Mouse (Mus musculus) CH12.LX (cell line): ENCODE measurements at regions not wholly inside any gene's neighbourhood (a gene's known extent, or its start where the extent isn't known, plus 50 kb on each side); places are given as distances from the start of the nearest gene placed in this dataset.

ENCODE experiments used
- DNase-seq: peaks from one replicate; pipeline ENCODE4 v3.0.0-alpha.2; 2013; ENCODE audit errors: extremely low read depth
- H3K27ac ChIP-seq: 2 replicates; pipeline ENCODE4 v1.5.1; 2012; ENCODE audit warnings: low read depth, mild to moderate bottlenecking, control low read depth, moderate library complexity; ENCODE audit not compliant: insufficient read depth
- H3K27me3 ChIP-seq: replicated peaks from 2 replicates; pipeline ENCODE3; 2012; ENCODE audit warnings: inconsistent platforms
- H3K36me3 ChIP-seq, 2 experiments: replicated peaks in 1 of 2; 2 replicates each; pipeline versions ENCODE3 to v1.6.1; 2012; ENCODE audit warnings: inconsistent platforms in 1 of 2, low read length in 1 of 2, mild to moderate bottlenecking in 1 of 2, mixed read lengths in 1 of 2, moderate library complexity in 1 of 2; ENCODE audit not compliant: control insufficient read depth in 1 of 2, insufficient read depth in 1 of 2
- H3K4me1 ChIP-seq, 2 experiments: 2 replicates each; pipeline ENCODE4 v1.6.1; 2012; ENCODE audit warnings: inconsistent platforms in 1 of 2, moderate library complexity in 1 of 2; ENCODE audit not compliant: insufficient read depth in 2 of 2, control insufficient read depth in 1 of 2
- H3K4me2 ChIP-seq: 2 replicates; pipeline ENCODE4 v1.6.1; 2012; ENCODE audit warnings: low read depth, mild to moderate bottlenecking, control low read depth; ENCODE audit not compliant: poor library complexity, insufficient read depth, severe bottlenecking
- H3K4me3 ChIP-seq, 3 experiments: fragments of 150-350 bp in 1 of 3; sonication (generic) in 1 of 3; replicated peaks in 1 of 3; 2 replicates each; pipeline versions ENCODE3 to v1.5.1; 2011 to 2012; ENCODE audit warnings: low read depth in 2 of 3, low read length in 2 of 3, mild to moderate bottlenecking in 2 of 3, moderate library complexity in 2 of 3, control low read depth in 1 of 3, improper control_type of control experiment in 1 of 3, inconsistent platforms in 1 of 3, mixed read lengths in 1 of 3; ENCODE audit not compliant: poor library complexity in 1 of 3
- H3K79me2 ChIP-seq: replicated peaks from 2 replicates; pipeline ENCODE4 v1.6.1; 2012; ENCODE audit warnings: mild to moderate bottlenecking, moderate library complexity; ENCODE audit not compliant: control insufficient read depth, poor library complexity, insufficient read depth, severe bottlenecking; ENCODE audit errors: extremely low read depth
- H3K9ac ChIP-seq: 2 replicates; pipeline ENCODE4 v1.6.1; 2012; ENCODE audit warnings: low read depth, mild to moderate bottlenecking, control low read depth, moderate library complexity; ENCODE audit not compliant: insufficient read depth
- H3K9me3 ChIP-seq: replicated peaks from 2 replicates; pipeline ENCODE3; 2012; ENCODE audit warnings: low read length, inconsistent platforms, mixed read lengths
- CHD2 ChIP-seq: IDR thresholded peaks from 2 replicates; pipeline ENCODE4 v1.6.1; 2011; ENCODE audit warnings: low read length, improper control_type of control experiment
- CTCF ChIP-seq, 2 experiments: IDR thresholded peaks in 1 of 2; conservative IDR thresholded peaks in 1 of 2; 2 replicates each; pipeline ENCODE4 v1.5.1; 2011 to 2012; ENCODE audit warnings: low read depth in 2 of 2, low read length in 2 of 2, improper control_type of control experiment in 1 of 2, inconsistent platforms in 1 of 2, mild to moderate bottlenecking in 1 of 2, moderate library complexity in 1 of 2
- E2F4 ChIP-seq: IDR thresholded peaks from 2 replicates; pipeline ENCODE4 v1.6.1; 2011; ENCODE audit warnings: low read depth, low read length, improper control_type of control experiment; ENCODE audit not compliant: insufficient replicate concordance
- EP300 ChIP-seq: IDR thresholded peaks from 2 replicates; pipeline ENCODE4 v1.6.1; 2011; ENCODE audit warnings: low read length, improper control_type of control experiment
- GABPA ChIP-seq: IDR thresholded peaks from 2 replicates; pipeline ENCODE4 v1.6.1; 2012; ENCODE audit warnings: low read depth, low read length, improper control_type of control experiment, inconsistent platforms; ENCODE audit not compliant: insufficient replicate concordance
- HCFC1 ChIP-seq: IDR thresholded peaks from 2 replicates; pipeline ENCODE4 v1.6.1; 2012; ENCODE audit warnings: low read depth, mild to moderate bottlenecking, inconsistent platforms, low read length, improper control_type of control experiment
- JUN ChIP-seq: IDR thresholded peaks from 2 replicates; pipeline ENCODE4 v1.6.1; 2011; ENCODE audit warnings: low read depth, mild to moderate bottlenecking, low read length, improper control_type of control experiment, moderate library complexity; ENCODE audit not compliant: insufficient read depth
- JUND ChIP-seq: conservative IDR thresholded peaks from 2 replicates; pipeline ENCODE4 v1.6.1; 2011; ENCODE audit warnings: low read depth, low read length, improper control_type of control experiment
- KAT2A ChIP-seq: IDR thresholded peaks from 2 replicates; pipeline ENCODE4 v1.6.1; 2012; ENCODE audit warnings: low read length, improper control_type of control experiment, inconsistent platforms; ENCODE audit not compliant: insufficient replicate concordance
- POLR2AphosphoS2 ChIP-seq: IDR thresholded peaks from 2 replicates; pipeline ENCODE4 v1.6.1; 2011; ENCODE audit warnings: low read depth, low read length, improper control_type of control experiment
- SIN3A ChIP-seq: IDR thresholded peaks from 2 replicates; pipeline ENCODE4 v1.6.1; 2012; ENCODE audit warnings: low read length, improper control_type of control experiment, inconsistent platforms
- TCF12 ChIP-seq: IDR thresholded peaks from 2 replicates; pipeline ENCODE4 v1.6.1; 2014; ENCODE audit warnings: low read depth, mild to moderate bottlenecking, inconsistent platforms, low read length, improper control_type of control experiment
- USF1 ChIP-seq: IDR thresholded peaks from 2 replicates; pipeline ENCODE4 v1.6.1; 2014; ENCODE audit warnings: low read depth, mild to moderate bottlenecking, inconsistent platforms, low read length, improper control_type of control experiment
- USF2 ChIP-seq: conservative IDR thresholded peaks from 2 replicates; pipeline ENCODE4 v1.6.1; 2011; ENCODE audit warnings: low read depth, low read length, improper control_type of control experiment
- ZC3H11A ChIP-seq: IDR thresholded peaks from 2 replicates; pipeline ENCODE4 v1.6.1; 2012; ENCODE audit warnings: low read depth, mild to moderate bottlenecking, inconsistent platforms, low read length, improper control_type of control experiment
- ZKSCAN1 ChIP-seq: IDR thresholded peaks from 2 replicates; pipeline ENCODE4 v1.6.1; 2012; ENCODE audit warnings: low read depth, inconsistent platforms, low read length, improper control_type of control experiment, borderline replicate concordance
- ZMIZ1 ChIP-seq: IDR thresholded peaks from 2 replicates; pipeline ENCODE4 v1.6.1; 2012; ENCODE audit warnings: low read depth, mild to moderate bottlenecking, inconsistent platforms, low read length, improper control_type of control experiment
- ZNF384 ChIP-seq: IDR thresholded peaks from 2 replicates; pipeline ENCODE4 v1.6.1; 2012; ENCODE audit warnings: low read depth, low read length, improper control_type of control experiment, inconsistent platforms
- dilution Hi-C: fragments of 300-500 bp; cut with MboI; formaldehyde crosslinking; loops from 2 replicates; pipeline ENCODE4 v1.14.3; 2020; ENCODE audit warnings: low sequenced_read_pairs; ENCODE audit not compliant: extremely low pct_unique_long_range_greater_than_20kb, extremely low pct_ligation_motif_present
- in situ Hi-C: fragments of 300-500 bp; cut with MboI; formaldehyde crosslinking; loops from 3 replicates; pipeline ENCODE4 v1.14.3; 2019; ENCODE audit warnings: low sequenced_read_pairs, low pct_ligation_motif_present, low pct_unique_long_range_greater_than_20kb, mixed read lengths

DNA sequence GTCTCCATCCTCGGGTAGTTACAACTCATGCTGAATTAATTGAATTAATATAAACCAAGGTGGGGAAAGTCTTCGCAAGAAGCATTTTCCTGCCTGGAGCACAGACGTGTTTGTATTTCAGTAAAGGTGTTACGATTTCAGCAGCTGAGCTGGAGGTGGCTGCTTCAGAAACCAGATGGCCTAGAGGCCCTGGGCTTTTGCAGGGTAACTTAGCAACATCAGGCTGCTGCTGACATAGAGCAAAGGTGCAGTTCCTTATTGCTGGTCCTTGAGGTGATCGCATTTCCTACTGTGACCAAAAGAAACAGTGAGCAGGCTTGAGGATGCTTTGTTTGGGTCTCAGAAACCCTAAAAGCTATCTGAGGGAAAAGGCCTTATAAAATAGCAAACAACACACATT is 141.3 kb upstream of the Vldlr start:
- no peaks in the 10 kb centered on the region for H3K27me3 ChIP-seq
- no peak overlapping the region for H3K4me3 ChIP-seq
- TF ChIP-seq JUND (no peak), HCFC1 (no peak), CHD2 (no peak), E2F4 (no peak), JUN (no peak), POLR2AphosphoS2 (no peak), TCF12 (no peak), GABPA (no peak), USF2 (no peak), USF1 (no peak), CTCF (conservative IDR thresholded peaks at IDR 0.05 in 1 of 2, IDR thresholded peaks at IDR 0.05 in 1 of 2; ENCODE audit: low read depth in 2 of 2, low read length in 2 of 2) (no peak)
- H3K27ac ChIP-seq, result no peak overlapping the region
- H3K9ac ChIP-seq, result no peak overlapping the region
- H3K9me3 ChIP-seq, result no peaks in the 10 kb centered on the region
- H3K4me1 ChIP-seq, result peaks cover 4 to 29% of the 10 kb centered on the region in 2 experiments; a peak in 2 of 4 replicates
- no peak for DNase-seq
- no peaks in the 10 kb centered on the region for H3K79me2 ChIP-seq
- dilution Hi-C loops, result no loop called here
- no peaks in the 10 kb centered on the region for H3K36me3 ChIP-seq
- in situ Hi-C loops, result no loop called here
- H3K4me2 ChIP-seq, result no peak overlapping the region

- peaks cover 4 to 28% of the 10 kb centered on the region in 2 experiments; a peak in 2 of 4 replicates for H3K4me1 ChIP-seq
- no peak overlapping the region for H3K27ac ChIP-seq
- no peaks in the 10 kb centered on the region for H3K79me2 ChIP-seq
- dilution Hi-C loops, result no loop called here
- H3K9ac ChIP-seq, result no peak overlapping the region
- DNase-seq, result no peak
- no peaks in the 10 kb centered on the region for H3K9me3 ChIP-seq
- no peak overlapping the region for H3K4me3 ChIP-seq
- TF ChIP-seq ZC3H11A, result no peak
- TF ChIP-seq POLR2AphosphoS2, result no peak
- no peak for TF ChIP-seq SIN3A
- no peak for TF ChIP-seq ZKSCAN1
- TF ChIP-seq ZNF384, result no peak
- TF ChIP-seq USF2, result no peak
- no peak for TF ChIP-seq KAT2A
- TF ChIP-seq ZMIZ1, result no peak
- TF ChIP-seq EP300, result no peak
- H3K36me3 ChIP-seq, result no peaks in the 10 kb centered on the region
- H3K27me3 ChIP-seq, result no peaks in the 10 kb centered on the region
- no peak overlapping the region; the same call in 1 of the 2 replicates for H3K4me2 ChIP-seq
- in situ Hi-C loops, result no loop called here
Observed at GRCm38 (mm10) chr19:27076920-27077512, 139.3 kb upstream of the Vldlr start.
